Mouse (Mus musculus) C2C12 (cell line): ENCODE measurements around the gene Rslcan18. TPM values are rescaled to one million over a fixed set of nuclear protein-coding genes. Genes with fewer than 3 reads are reported as not detected.
"Not testable (repeated sequence)": the region's sequence is repeated elsewhere in the genome, so short reads cannot be mapped to it uniquely, and the experiment has no call there.

Source experiments
- H3K27me3 ChIP-seq: one replicate; pipeline ENCODE4 v1.6.1; 2011; ENCODE audit not compliant: control insufficient read depth, insufficient read depth, insufficient read length
- H3K36me3 ChIP-seq: one replicate; pipeline ENCODE4 v1.6.1; 2011; ENCODE audit not compliant: control insufficient read depth, insufficient read depth
- H3K4me3 ChIP-seq: one replicate; pipeline ENCODE4 v1.5.1; 2011; ENCODE audit warnings: mild to moderate bottlenecking, control low read depth; ENCODE audit not compliant: poor library complexity, insufficient read depth, severe bottlenecking
- H3K79me2 ChIP-seq: one replicate; pipeline ENCODE4 v1.6.1; 2011; ENCODE audit not compliant: control insufficient read depth, insufficient read depth
- H3K79me3 ChIP-seq: one replicate; pipeline ENCODE4 v1.6.1; 2011; ENCODE audit warnings: low read depth, control low read depth
- H3ac ChIP-seq: one replicate; pipeline ENCODE3; 2011; ENCODE audit warnings: low read depth; ENCODE audit not compliant: control insufficient read depth, insufficient read length
- CEBPB ChIP-seq: IDR thresholded peaks from one replicate; pipeline ENCODE4 v1.6.1; 2011; ENCODE audit warnings: low read depth, mild to moderate bottlenecking, control low read depth, moderate library complexity
- CTCF ChIP-seq: IDR thresholded peaks from one replicate; pipeline ENCODE4 v1.5.1; 2011; ENCODE audit not compliant: control insufficient read depth, insufficient read depth, insufficient read length
- FOSL1 ChIP-seq: IDR thresholded peaks from one replicate; pipeline ENCODE4 v1.8.0; 2011; ENCODE audit warnings: mild to moderate bottlenecking, low read length; ENCODE audit not compliant: poor library complexity, insufficient read depth, severe bottlenecking
- MAX ChIP-seq: IDR thresholded peaks from one replicate; pipeline ENCODE4 v1.6.1; 2011; ENCODE audit warnings: mild to moderate bottlenecking, control low read depth
- MYOD1 ChIP-seq: IDR thresholded peaks from one replicate; pipeline ENCODE4 v1.6.1; 2011; ENCODE audit warnings: low read depth; ENCODE audit not compliant: control insufficient read depth, insufficient read length
- MYOG ChIP-seq: IDR thresholded peaks from one replicate; pipeline ENCODE4 v1.6.1; 2011; ENCODE audit not compliant: control insufficient read depth, insufficient read length; ENCODE audit errors: extremely low read depth
- USF1 ChIP-seq: IDR thresholded peaks from one replicate; pipeline ENCODE4 v1.6.1; 2011; ENCODE audit warnings: low read depth, mild to moderate bottlenecking, control low read depth, moderate library complexity
- long read RNA-seq, 2 experiments: library from polyadenylated mRNA; unstranded; transcript quantifications; one replicate each; pipeline ENCODE4 v2.0.0; 2019 to 2020
- polyA plus RNA-seq: library from polyadenylated mRNA; unstranded; fragments of >200 nt; fragmentation: generic; extraction: Trizol; gene quantifications from one replicate; pipeline ENCODE4 v1.2.1, GENCODE M21; 2012; ENCODE audit warnings: missing spikeins

Rslcan18 gene
- 0.08 TPM for polyA plus RNA-seq
- long read RNA-seq, experiment 1: 0 reads
- long read RNA-seq, experiment 2: 0 reads

DNA sequence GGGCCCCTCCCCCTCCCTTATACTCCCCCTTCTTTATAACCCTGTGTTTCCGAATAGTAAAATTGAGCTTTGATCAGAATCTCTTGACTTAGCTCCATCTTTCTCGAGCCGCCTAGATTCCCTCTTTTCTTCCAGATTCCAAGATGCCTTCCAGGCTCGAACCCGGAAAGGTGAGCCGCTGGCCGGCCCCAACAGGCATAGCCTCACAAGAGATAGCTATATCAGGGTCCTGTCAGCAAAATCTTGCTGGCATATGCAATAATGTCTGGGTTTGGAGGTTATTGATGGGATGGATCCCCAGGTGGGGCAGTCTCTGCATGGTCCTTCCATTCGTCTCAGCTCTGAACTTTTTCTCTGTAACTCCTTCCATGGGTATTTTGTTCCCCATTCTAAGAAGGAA lies at the start of gene Rslcan18:
TSS of gene Rslcan18 (minus strand) at position 101 of the 400 bp plus-strand sequence.
- H3K79me2 ChIP-seq, H3K27me3 ChIP-seq, H3ac ChIP-seq, H3K36me3 ChIP-seq, H3K4me3 ChIP-seq, H3K79me3 ChIP-seq: not testable (repeated sequence)

DNA sequence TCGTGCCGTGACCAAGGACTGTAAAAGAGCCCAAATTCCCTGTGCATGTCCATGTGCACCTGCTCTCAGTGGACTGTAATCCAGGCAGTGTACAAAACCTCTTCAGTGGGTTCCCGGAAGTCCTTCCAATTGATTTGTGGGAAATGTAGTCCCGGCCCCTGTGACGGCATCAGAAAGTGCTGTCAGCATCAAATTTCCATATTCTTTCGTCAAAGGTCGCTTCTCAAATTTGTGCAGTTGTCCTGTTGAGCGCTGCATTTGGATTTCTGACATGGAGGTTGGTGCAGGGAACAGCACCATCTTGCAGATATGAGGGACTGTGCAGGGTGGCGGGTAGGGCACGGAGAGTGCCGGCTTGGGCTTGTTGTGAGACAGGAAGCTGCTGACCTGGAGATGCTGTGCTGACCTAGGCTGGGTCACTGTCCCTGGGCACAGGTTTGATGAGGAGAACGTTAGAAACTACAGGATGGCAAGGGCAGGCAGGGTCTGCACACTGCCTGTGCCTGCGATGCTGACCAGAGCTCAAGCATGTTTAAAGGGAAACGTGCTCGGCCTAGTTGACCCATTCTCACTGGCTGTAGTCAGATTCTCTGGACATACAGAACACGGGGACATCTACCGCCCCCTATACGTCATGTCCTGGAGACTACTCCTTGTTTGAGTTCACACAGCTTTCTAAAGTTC lies 12.1 kb upstream of the Rslcan18 start:
- Histone ChIP-seq H3K36me3 (no peaks in the 10 kb centered on the region), H3K27me3 (no peaks in the 10 kb centered on the region), H3K4me3 (peak overlapping the region; percentile 39), H3K79me2 (no peaks in the 10 kb centered on the region), H3ac (peak overlapping the region; percentile 87), H3K79me3 (no peaks in the 10 kb centered on the region)
- TF ChIP-seq CTCF (no peak), USF1 (no peak), MAX (no peak), MYOG (no peak), FOSL1 (no peak), CEBPB (no peak), MYOD1 (no peak)

DNA sequence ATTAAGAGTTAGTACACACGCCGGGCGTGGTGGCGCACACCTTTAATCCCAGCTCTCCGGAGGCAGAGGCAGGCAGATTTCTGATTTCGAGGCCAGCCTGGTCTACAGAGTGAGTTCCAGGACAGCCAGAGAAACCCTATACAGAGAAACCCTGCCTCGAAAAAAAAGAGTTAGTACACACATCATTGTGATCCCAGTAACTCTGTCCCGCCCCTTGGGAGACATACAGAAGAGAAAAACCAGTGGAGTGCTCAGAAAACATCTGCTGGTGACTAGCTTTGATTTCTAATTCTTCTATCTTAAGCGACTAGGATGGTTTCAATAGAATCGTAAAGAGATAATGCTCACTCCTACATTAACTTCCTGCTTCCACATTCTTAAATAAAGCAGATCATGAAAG lies 11.4 kb upstream of the Rslcan18 start:
- not testable (repeated sequence) for H3ac ChIP-seq, H3K79me2 ChIP-seq, H3K27me3 ChIP-seq, H3K36me3 ChIP-seq, H3K79me3 ChIP-seq, H3K4me3 ChIP-seq

DNA sequence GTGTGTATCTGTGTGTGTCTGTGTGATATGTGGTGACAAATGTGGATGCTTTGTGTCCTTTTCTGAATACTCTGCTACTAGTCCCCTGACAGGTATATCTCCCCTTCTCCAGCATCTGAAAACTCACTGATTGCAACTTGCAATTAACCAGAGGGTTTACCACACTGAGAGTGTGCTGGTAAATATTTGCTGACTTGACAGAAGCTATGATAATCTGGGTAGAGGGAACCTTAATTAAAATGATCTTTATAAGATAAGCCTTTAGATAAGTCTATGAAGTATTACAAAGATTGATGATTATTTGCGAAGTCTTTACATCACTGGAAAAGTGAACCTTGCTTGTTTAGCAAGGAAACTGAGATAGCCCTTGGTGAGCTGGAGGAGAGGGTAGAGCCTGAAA lies 8.4 kb upstream of the Rslcan18 start:
- H3K36me3 ChIP-seq: no peaks in the 10 kb centered on the region
- no peaks in the 10 kb centered on the region for H3K79me3 ChIP-seq
- H3K4me3 ChIP-seq: no peak overlapping the region
- H3ac ChIP-seq: no peak overlapping the region
- no peak for TF ChIP-seq CEBPB
- TF ChIP-seq MYOD1: no peak
- TF ChIP-seq MAX: no peak
- no peak for TF ChIP-seq CTCF
- TF ChIP-seq MYOG: no peak
- no peak for TF ChIP-seq USF1
- TF ChIP-seq FOSL1: no peak
- H3K79me2 ChIP-seq: no peaks in the 10 kb centered on the region
- no peaks in the 10 kb centered on the region for H3K27me3 ChIP-seq

DNA sequence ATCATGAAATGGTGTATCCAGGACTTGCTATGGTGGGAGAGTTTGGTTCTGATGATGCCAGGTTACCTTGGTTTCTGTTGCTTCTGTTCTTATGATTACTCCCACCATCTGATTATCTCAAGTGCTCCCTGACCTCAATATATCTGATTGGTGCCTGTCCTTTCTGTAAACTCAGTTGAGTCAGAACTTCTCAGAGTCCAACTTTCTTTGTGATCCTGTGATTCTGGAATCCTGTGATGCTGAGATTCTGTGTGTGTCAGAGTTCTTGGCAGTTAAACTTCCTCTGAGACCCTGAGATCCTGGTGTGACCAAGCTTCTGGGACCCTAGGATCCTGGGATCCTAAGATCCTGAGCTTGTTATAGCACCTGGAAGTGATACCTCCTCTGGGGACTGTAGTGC lies 5.3 kb upstream of the Rslcan18 start, which contains the start of gene Zfp759:
TSS of gene Zfp759 (plus strand) at position 301 of the 400 bp plus-strand sequence.
- not testable (repeated sequence) for H3K36me3 ChIP-seq, H3K4me3 ChIP-seq, H3K79me2 ChIP-seq, H3K79me3 ChIP-seq, H3ac ChIP-seq, H3K27me3 ChIP-seq

DNA sequence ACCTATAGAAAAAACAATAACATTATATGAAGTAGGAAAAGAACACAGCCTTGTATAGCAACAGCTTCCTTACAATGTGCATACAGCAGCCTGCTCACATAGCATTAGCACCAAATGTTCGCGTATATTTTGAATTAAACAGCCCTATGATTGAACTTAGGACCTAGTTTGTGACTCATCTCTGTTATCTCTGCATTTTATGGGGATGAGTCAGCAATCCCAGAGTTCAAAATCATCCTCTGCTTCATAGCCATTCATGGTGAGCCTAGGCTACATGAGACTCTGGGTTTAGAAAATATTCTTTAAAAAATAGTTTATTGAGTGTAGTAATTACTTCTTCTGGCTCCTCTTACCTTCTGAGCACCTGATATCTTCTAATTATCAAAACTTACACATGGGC lies 2.8 kb downstream of the Rslcan18 start:
- Histone ChIP-seq H3K27me3 (no peaks in the 10 kb centered on the region), H3K79me2 (no peaks in the 10 kb centered on the region), H3K36me3 (no peaks in the 10 kb centered on the region), H3K79me3 (no peaks in the 10 kb centered on the region), H3K4me3 (no peak overlapping the region), H3ac (no peak overlapping the region)
- TF ChIP-seq MYOD1: peak; percentile 18
- no peak for TF ChIP-seq USF1
- TF ChIP-seq FOSL1: peak; percentile 83

DNA sequence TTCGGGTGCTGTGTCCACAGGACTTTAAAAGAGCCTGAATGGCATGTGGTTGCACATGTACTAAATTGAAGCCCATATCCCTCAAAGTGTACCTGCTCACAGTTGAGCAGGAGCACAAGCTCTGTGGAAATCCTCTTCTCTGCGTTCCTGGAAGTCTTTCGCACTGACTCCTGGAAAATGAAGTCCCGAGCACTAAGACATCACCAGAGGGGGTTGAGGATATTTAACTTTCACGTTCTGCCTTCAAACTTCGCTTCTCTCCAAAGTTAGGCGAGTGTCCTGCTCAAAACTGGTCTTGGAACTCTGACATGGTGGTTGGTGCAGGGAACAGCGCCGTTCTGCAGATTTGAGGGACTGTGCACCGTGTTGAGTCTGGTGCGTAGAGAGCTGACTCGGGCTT lies 4.0 kb downstream of the Rslcan18 start:
- no peak overlapping the region for H3K4me3 ChIP-seq
- peaks cover 1% of the 10 kb centered on the region for H3K79me3 ChIP-seq
- H3ac ChIP-seq: peak overlapping the region; percentile 21
- TF ChIP-seq CEBPB (no peak), MYOG (no peak), MYOD1 (no peak), CTCF (no peak), MAX (no peak), USF1 (no peak)
- H3K36me3 ChIP-seq: no peaks in the 10 kb centered on the region
- no peaks in the 10 kb centered on the region for H3K27me3 ChIP-seq
- peaks cover 9% of the 10 kb centered on the region for H3K79me2 ChIP-seq
